Mouse (Mus musculus): ENCODE data around the gene Zcchc24. TPM values are rescaled to one million over a fixed set of nuclear protein-coding genes. Genes with fewer than 3 reads are reported as not detected.

Gene Zcchc24
- polyA plus RNA-seq, 1 experiment, result 86.2 TPM

DNA sequence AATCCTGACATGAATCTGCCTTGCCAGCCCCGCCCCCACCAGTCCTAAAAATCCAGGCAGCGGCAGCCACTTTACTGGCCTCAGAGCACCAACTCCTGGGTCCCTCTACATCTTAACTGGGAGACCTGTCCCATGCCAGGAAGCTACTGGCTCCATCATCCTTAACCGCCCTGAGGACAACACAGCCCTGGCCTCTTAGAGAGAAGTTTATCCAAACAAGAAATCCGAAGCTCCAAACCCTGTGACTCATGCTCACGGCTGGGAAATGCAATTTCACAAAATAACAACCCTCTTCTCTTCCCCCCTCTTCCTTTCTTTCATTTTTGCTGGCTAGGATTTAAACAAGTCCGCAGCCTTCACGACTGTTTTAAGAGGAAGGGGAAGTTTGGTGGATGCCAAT is 9.3 kb downstream of the Zcchc24 start:
- peaks cover 78% of the 10 kb centered on the region for H3K79me2 ChIP-seq (ENCODE audit: control insufficient read depth, insufficient read depth)
- H3ac ChIP-seq (ENCODE audit: control insufficient read depth, insufficient read length), result no peak overlapping the region
- peak overlapping the region; percentile 15 for H3K4me3 ChIP-seq
- TF ChIP-seq POLR2A (IDR thresholded peaks at IDR 0.05; ENCODE audit: insufficient read length, low read depth) (no peak), SRF (IDR thresholded peaks at IDR 0.05; ENCODE audit: control insufficient read depth, insufficient read length, low read depth) (no peak), TCF12 (IDR thresholded peaks at IDR 0.05; ENCODE audit: insufficient read depth, poor library complexity, severe bottlenecking) (no peak), CEBPB (IDR thresholded peaks at IDR 0.05; ENCODE audit: insufficient read depth, poor library complexity, severe bottlenecking) (0 out of 2 replicates have a peak, but pooled peaks have one; percentile 28), MYOG (IDR thresholded peaks at IDR 0.05; ENCODE audit: control insufficient read depth in 1 of 3, insufficient read depth in 1 of 3, insufficient read length in 2 of 3, low read depth in 2 of 3) (no peak), E2F4 (IDR thresholded peaks at IDR 0.05; ENCODE audit: insufficient read depth) (no peak), USF1 (IDR thresholded peaks at IDR 0.05; ENCODE audit: low read depth) (no peak), MAX (IDR thresholded peaks at IDR 0.05; ENCODE audit: low read depth) (no peak)
- H3K4me2 ChIP-seq (ENCODE audit: low read depth), result peak overlapping the region; percentile 96
- H3K36me3 ChIP-seq (ENCODE audit: control insufficient read depth, insufficient read depth), result peaks cover 21% of the 10 kb centered on the region
- H3K27me3 ChIP-seq (ENCODE audit: control insufficient read depth, insufficient read depth, insufficient read length), result no peaks in the 10 kb centered on the region

DNA sequence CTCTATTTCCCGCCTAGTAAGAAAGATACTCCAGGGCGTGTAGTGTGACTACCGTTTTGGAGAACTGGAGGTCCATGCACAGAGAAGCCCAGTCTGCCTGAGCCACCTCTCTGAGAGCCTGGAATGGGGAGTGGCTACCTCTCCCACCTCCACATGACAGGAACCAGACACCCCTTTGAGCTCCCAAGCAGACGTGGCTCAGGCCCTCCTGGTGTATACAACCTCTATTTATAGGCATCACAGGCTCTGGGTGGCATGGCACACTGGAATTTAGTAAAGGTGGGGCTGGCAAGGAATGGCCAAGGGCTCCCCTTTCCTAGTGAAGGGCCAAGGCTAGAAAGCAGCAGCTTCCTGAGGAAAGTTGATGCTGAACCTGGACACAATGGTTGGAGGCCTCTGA is 10.9 kb downstream of the Zcchc24 start:
- Histone ChIP-seq H3K36me3 (ENCODE audit: control insufficient read depth, insufficient read depth) (peaks cover 30% of the 10 kb centered on the region), H3K4me2 (ENCODE audit: low read depth) (peak overlapping the region; percentile 96), H3K4me3 (no peak overlapping the region), H3ac (ENCODE audit: control insufficient read depth, insufficient read length) (no peak overlapping the region), H3K27me3 (ENCODE audit: control insufficient read depth, insufficient read depth, insufficient read length) (no peaks in the 10 kb centered on the region), H3K79me2 (ENCODE audit: control insufficient read depth, insufficient read depth) (peaks cover 72% of the 10 kb centered on the region)
- TF ChIP-seq MAX (IDR thresholded peaks at IDR 0.05; ENCODE audit: low read depth), result no peak
- no peak for TF ChIP-seq SRF (IDR thresholded peaks at IDR 0.05; ENCODE audit: control insufficient read depth, insufficient read length, low read depth)
- TF ChIP-seq USF1 (IDR thresholded peaks at IDR 0.05; ENCODE audit: low read depth), result no peak
- no peak for TF ChIP-seq REST (IDR thresholded peaks at IDR 0.05; ENCODE audit: insufficient read depth, insufficient read length)
- no peak for TF ChIP-seq MYOG (IDR thresholded peaks at IDR 0.05; ENCODE audit: control insufficient read depth in 1 of 3, insufficient read depth in 1 of 3, insufficient read length in 2 of 3, low read depth in 2 of 3)
- TF ChIP-seq POLR2A (IDR thresholded peaks at IDR 0.05; ENCODE audit: insufficient read length, low read depth), result no peak
- peak in 1 of 3 experiments; percentile 27 for TF ChIP-seq MYOD1 (IDR thresholded peaks at IDR 0.05; ENCODE audit: control insufficient read depth in 1 of 3, insufficient read length in 2 of 3, low read depth in 2 of 3)
- TF ChIP-seq E2F4 (IDR thresholded peaks at IDR 0.05; ENCODE audit: insufficient read depth), result no peak
- no peak for TF ChIP-seq TCF3 (IDR thresholded peaks at IDR 0.05; ENCODE audit: insufficient read length, low read depth)

DNA sequence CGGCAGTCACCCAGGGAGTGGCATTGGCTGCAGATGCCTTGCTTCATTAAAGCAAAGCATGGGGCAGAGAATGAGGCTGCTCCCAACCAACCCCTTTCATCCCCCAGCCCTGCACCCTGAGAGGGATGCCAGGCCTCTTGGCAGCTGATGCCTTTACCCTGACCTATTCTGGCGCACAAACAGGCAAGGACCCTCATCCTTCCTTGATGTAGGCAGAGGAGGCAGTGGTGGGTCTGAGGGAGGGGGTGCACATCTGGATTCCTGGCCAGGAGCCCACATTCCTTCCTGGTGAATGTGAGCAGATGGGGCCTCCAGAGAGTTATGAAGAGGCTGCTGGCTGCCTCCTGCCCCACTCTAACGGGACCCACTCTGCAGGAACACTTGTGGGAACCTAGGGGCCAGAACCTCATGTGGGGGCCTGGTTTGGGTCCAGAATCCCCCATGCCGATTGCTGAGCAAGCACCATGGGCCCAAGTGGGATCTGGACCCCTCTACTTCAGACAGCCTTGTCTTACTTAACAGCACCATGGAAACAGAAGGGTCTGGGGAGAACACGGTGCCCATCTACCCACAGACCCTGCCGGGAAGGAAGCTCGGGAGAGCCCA is 12.4 kb downstream of the Zcchc24 start:
- H3K4me2 ChIP-seq (ENCODE audit: low read depth), result peak overlapping the region; percentile 7
- no peak overlapping the region for H3ac ChIP-seq (ENCODE audit: control insufficient read depth, insufficient read length)
- TF ChIP-seq MAX (IDR thresholded peaks at IDR 0.05; ENCODE audit: low read depth), result no peak
- no peak for TF ChIP-seq E2F4 (IDR thresholded peaks at IDR 0.05; ENCODE audit: insufficient read depth)
- TF ChIP-seq POLR2AphosphoS2 (IDR thresholded peaks at IDR 0.05; ENCODE audit: insufficient read length, low read depth), result no peak
- TF ChIP-seq POLR2A (IDR thresholded peaks at IDR 0.05; ENCODE audit: insufficient read length, low read depth), result no peak
- TF ChIP-seq TCF12 (IDR thresholded peaks at IDR 0.05; ENCODE audit: insufficient read depth, poor library complexity, severe bottlenecking), result no peak
- TF ChIP-seq SRF (IDR thresholded peaks at IDR 0.05; ENCODE audit: control insufficient read depth, insufficient read length, low read depth), result no peak
- no peak for TF ChIP-seq USF1 (IDR thresholded peaks at IDR 0.05; ENCODE audit: low read depth)
- TF ChIP-seq MYOG (IDR thresholded peaks at IDR 0.05; ENCODE audit: control insufficient read depth in 1 of 3, insufficient read depth in 1 of 3, insufficient read length in 2 of 3, low read depth in 2 of 3), result no peak
- TF ChIP-seq REST (IDR thresholded peaks at IDR 0.05; ENCODE audit: insufficient read depth, insufficient read length), result no peak
- TF ChIP-seq CEBPB (IDR thresholded peaks at IDR 0.05; ENCODE audit: insufficient read depth, poor library complexity, severe bottlenecking), result no peak
- TF ChIP-seq MYOD1 (IDR thresholded peaks at IDR 0.05; ENCODE audit: control insufficient read depth in 1 of 3, insufficient read length in 2 of 3, low read depth in 2 of 3), result no peak
- TF ChIP-seq TCF3 (IDR thresholded peaks at IDR 0.05; ENCODE audit: insufficient read length, low read depth), result no peak
- no peaks in the 10 kb centered on the region for H3K27me3 ChIP-seq (ENCODE audit: control insufficient read depth, insufficient read depth, insufficient read length)
- no peak overlapping the region for H3K4me3 ChIP-seq
- peaks cover 72% of the 10 kb centered on the region for H3K79me2 ChIP-seq (ENCODE audit: control insufficient read depth, insufficient read depth)
- peaks cover 40% of the 10 kb centered on the region for H3K36me3 ChIP-seq (ENCODE audit: control insufficient read depth, insufficient read depth)

DNA sequence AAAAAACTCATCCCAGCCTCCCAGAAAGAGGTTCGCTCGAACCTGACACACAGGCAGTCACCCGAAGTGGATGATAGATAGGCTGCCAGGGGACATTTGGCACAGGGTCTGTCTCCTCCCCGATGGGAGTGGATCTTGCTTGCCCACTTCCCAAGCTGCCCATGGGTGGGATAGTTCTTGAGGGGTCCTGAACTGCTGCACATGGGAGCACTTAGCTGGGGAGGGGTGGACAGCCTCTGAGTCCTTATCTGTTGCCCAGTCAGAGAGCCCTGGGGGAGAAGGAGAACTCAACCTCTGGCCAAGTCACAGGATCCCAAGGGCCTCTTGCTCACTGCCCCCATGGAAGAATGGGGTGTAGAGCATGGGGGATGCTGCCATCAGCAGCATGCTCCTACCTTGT is 13.3 kb downstream of the Zcchc24 start:
- no peak for TF ChIP-seq USF1 (IDR thresholded peaks at IDR 0.05; ENCODE audit: low read depth)
- peak; percentile 41 for TF ChIP-seq POLR2AphosphoS2 (IDR thresholded peaks at IDR 0.05; ENCODE audit: insufficient read length, low read depth)
- Histone ChIP-seq H3K4me3 (no peak overlapping the region), H3K36me3 (ENCODE audit: control insufficient read depth, insufficient read depth) (peaks cover 43% of the 10 kb centered on the region), H3K27me3 (ENCODE audit: control insufficient read depth, insufficient read depth, insufficient read length) (no peaks in the 10 kb centered on the region), H3K79me2 (ENCODE audit: control insufficient read depth, insufficient read depth) (peaks cover 66% of the 10 kb centered on the region), H3ac (ENCODE audit: control insufficient read depth, insufficient read length) (no peak overlapping the region), H3K4me2 (ENCODE audit: low read depth) (no peak overlapping the region)
